Mouse (Mus musculus) T-helper 17 cell (primary cell): Measurements from ENCODE around the gene Tmem59.

Source experiments
- in situ Hi-C, 2 experiments: fragments of 300-600 bp; cut with MboI, MseI; formaldehyde crosslinking; loops; 1 replicate in 1 of 2; 2 replicates in 1 of 2; pipeline ENCODE4 v1.15.1; 2025; ENCODE audit warnings: high pct_unique_total_duplicates in 2 of 2

The Tmem59 gene

DNA sequence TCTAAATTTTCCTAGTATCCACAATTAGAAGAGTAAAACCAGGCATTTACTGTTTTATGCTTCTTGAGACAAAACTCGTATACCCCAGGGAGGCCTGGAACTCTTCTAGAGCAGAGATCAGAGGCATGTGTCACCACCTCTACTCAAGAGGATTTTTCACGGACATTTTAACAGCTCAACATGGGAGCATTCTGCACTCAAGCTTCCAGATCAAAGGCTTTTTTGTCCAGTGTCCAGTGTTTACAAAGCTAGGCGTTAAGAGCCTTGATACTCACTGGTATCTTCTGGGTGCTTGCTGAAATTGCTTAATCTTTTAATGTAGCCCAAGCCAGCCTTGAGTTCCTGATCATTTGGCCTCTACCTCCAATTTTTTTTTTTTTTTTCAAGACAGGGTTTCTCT lies 54.0 kb downstream of the Tmem59 start:
- in situ Hi-C loops, result no loop called here

DNA sequence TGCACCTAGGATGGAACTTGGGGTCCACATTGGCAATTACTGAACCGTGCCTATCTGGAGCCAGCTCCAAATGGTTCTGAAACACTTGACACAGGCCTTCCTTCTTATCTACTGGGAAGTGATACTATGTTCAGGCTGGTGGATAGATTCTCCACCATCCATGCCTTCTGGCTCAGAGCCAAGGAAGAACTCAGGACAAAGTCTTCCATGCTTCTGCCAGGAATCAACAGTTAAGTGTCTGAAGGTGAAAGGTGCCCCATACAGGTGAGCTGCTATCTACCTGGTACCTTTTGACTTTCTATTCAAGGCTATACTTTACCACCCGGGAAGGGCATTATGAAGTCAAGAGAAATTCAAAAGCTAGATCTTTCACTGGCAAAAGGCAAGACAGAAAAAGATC lies 60.1 kb downstream of the Tmem59 start:
- in situ Hi-C loops, result no loop called here

DNA sequence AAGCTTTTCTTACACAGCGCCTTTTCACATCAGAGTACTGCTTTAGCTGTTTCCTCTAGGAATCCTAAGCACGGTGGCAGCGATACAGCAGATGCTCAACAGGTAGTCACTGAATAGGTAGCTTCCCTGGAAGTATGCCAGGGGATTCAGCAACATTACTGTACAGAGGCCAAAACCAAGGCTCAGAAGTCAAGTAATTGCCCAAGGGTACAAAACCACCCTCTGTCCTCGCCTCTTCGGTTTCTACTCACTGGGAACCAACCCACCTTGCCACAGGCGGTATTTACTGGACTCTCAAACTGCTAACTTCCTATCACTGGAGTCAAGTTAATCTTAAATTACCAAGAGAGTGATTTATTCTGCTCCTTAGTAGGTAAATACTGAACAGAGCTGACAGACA lies 62.0 kb downstream of the Tmem59 start:
- in situ Hi-C loops, result loop anchor here in 1 of 2 experiments (5.0 kb wide), 1 partner anchor 112 kb away; no protein-coding TSS in a partner anchor

DNA sequence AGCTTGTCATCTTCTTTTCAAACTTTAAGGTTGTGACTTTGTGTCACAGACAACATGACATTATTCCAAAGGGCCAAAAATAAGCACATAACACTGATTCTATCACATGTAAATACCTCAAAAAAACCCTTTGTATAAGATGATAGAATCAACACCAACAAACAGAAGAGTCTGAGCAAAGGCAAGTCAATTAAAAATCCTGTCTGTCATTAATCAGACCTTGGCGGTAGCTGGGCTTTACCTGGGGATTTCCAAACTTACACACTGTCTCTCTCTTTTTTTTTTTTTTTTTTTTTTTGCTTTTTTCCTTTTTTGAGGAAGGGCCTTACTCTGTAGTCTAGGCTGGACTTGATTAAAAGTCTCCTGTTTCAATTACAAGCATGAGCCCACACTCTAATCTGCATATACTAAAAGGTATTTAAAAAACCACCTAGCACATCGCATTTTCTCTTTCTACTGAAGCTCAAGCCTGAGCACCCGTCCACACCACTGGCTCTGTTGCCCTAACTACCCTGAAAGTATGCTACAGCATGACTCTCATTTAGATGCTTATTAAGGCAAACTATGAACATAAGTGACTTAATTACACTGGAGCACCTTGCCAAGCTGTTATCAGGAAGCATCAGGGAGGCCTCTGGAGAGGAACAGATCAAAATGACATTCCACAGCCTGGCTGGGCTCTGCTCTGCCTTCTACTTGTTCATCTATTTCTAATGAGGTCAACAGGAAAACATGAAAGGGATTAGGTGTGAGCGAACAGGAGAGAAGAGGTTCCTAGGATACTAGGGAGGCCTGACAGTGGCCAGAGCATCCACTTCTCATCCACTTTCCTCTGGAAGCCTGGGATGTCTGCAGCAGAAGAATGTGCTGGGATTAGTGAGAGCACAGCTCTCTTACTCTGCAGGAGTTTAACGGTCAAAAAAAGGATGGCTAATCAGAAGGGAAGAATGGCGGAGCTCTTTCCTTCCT lies 65.5 kb downstream of the Tmem59 start:
- in situ Hi-C loops, result loop anchor here in 1 of 2 experiments (5.0 kb wide), 1 partner anchor 109 kb away; no protein-coding TSS in a partner anchor

DNA sequence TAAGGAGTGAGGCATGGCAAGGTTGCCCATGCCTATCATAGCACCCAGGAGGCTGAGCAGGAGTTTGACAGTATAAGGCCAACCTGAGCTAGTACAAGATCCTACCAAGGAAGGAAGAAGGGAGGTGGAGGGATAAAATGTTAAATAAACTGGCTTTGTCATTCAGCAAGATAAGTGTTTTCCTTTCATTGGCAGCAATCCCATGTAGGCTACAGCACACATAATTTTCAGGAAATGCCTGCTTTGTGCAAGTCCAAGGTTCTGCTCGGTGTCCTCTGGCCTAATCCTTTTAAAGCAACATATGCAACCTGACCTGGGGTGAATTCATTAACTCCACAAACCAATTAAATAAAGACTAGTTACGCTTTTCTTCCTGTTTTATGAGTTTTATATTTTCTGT lies 67.2 kb downstream of the Tmem59 start:
- in situ Hi-C loops, result no loop called here

DNA sequence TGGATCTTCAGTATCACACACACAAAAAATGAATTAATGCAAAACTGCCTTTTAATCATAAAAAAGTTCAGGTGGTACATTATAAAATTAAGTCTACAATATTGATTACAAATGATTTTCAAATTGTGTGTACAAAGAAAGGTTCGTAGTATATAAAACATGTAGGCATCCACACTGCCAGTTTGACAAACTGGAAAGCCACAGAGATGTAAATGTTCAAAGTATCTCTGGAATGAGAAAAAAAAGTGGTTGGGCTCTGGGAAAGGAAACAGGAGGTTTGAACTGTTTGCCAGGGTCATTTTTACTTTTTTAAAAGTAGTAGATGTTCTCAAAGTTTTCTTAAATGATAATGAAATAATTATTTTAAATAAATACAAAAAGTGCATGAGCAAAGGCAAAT lies 67.8 kb downstream of the Tmem59 start:
- in situ Hi-C loops, result no loop called here

DNA sequence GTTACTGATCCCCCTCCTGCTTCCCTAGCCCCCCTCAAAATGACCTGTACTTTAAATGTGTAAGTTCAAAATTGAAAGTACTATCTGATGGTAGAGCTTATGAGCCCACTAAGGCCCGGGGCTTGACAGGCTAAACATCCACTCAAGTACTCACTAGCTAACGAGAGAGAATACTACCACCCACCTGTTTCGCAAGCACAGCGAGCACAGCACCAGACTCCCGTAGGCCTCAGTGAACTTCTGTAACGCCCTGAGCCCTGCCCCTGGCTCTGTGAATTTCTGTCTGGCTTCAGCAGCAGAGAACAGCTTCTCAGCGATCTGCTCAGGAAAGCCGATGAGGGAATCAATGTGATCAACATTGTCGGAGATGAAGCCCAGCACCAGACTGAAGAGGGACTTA lies 68.9 kb downstream of the Tmem59 start:
- in situ Hi-C loops, result no loop called here

DNA sequence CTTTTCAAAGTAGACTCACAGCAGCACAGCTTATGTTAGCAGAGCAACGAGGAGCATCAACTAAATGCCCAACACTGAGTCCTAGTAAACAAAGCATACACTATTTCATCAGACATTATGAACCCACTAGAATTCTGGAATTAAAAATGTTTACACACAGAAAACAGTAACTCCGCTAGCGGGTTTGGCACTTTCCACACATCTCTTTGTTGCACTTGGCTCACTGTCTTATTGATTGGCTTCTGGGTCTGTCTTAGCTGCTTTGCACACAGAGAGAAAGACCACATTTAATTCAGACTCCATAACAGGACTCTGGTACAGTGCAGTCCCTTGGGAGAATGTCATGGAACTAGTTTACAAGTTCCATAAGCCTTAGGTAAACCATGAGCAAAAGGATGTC lies 69.9 kb downstream of the Tmem59 start:
- in situ Hi-C loops, result no loop called here

DNA sequence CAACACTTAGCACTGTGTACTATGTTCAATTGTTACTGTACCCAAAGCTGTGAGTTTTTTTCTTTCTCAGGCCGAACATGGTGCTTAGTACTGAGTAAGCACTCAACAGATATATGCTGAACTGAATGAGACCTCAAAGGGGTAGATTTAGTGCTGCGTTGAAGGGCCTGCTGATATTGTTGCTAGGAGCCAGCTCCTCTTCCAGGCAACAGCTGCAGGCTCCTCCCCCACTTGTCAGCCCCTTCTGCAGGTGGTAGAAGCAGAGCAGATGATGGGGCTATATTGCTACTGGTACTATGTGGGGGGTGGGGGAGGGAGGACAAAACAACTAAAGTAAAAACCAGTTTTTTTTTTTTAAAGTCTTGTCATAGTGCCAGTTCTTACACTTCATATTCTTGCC lies 71.3 kb downstream of the Tmem59 start:
- in situ Hi-C loops, result no loop called here

DNA sequence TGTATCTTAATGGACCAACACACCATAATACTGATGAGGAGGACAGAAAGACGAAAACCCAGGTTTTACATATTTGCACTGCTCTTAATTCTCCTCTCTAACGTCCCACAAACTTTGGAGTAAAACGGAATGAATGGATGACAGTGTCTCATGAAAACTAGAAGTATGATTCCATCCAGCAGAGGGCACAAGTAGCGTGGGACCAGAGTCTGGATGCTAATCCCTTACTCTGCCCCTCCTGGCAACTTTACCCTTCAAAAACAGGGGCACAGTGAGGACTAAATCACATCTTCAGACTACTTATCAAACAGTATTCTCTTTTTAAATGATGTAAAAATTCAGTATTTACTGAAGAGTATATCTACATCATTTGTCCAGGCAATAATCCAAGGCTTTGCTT lies 72.3 kb downstream of the Tmem59 start:
- in situ Hi-C loops, result no loop called here
